Mouse (Mus musculus) heart, postnatal 0 days (tissue): ENCODE data around the gene Fem1b. TPM values are rescaled to one million over a fixed set of nuclear protein-coding genes. Genes with fewer than 3 reads are reported as not detected.
"Not testable (repeated sequence)": the region's sequence is repeated elsewhere in the genome, so short reads cannot be mapped to it uniquely, and the experiment has no call there.

Experiments used
- ATAC-seq: fragments of 200-750 bp; cut with Nextera tagmentation; 2 replicates; pipeline ENCODE4 v1.8.0; 2017; ENCODE audit warnings: low read depth, moderate number of reproducible peaks, moderate library complexity; ENCODE audit not compliant: insufficient read depth
- DNase-seq: peaks from one replicate; pipeline ENCODE4 v3.0.0-alpha.2; 2016; ENCODE audit warnings: low spot score
- H3K27ac ChIP-seq: fragments of 300-500 bp; sonication (generic); 2 replicates; pipeline ENCODE4 v1.5.1; 2014; ENCODE audit warnings: low read depth, mild to moderate bottlenecking
- H3K27me3 ChIP-seq: fragments of 300-500 bp; sonication (generic); 2 replicates; pipeline ENCODE4 v1.6.1; 2014; ENCODE audit warnings: low read length, mixed read lengths; ENCODE audit not compliant: control insufficient read depth, insufficient read depth
- H3K36me3 ChIP-seq: fragments of 300-500 bp; sonication (generic); replicated peaks from 2 replicates; pipeline ENCODE4 v1.6.1; 2014; ENCODE audit warnings: low read length, mixed read lengths; ENCODE audit not compliant: control insufficient read depth, insufficient read depth
- H3K4me1 ChIP-seq: fragments of 300-500 bp; sonication (generic); 2 replicates; pipeline ENCODE4 v1.6.1; 2014; ENCODE audit warnings: antibody characterized with exemption; ENCODE audit not compliant: control insufficient read depth, insufficient read depth
- H3K4me2 ChIP-seq: fragments of 300-500 bp; sonication (generic); 2 replicates; pipeline ENCODE4 v1.6.1; 2014; ENCODE audit warnings: low read depth, mild to moderate bottlenecking, low read length, moderate library complexity
- H3K4me3 ChIP-seq: fragments of 300-500 bp; sonication (generic); 2 replicates; pipeline ENCODE4 v1.5.1; 2014; ENCODE audit warnings: low read depth, low read length
- H3K9ac ChIP-seq: fragments of 300-500 bp; sonication (generic); replicated peaks from 2 replicates; pipeline ENCODE4 v1.6.1; 2014; ENCODE audit warnings: low read depth, low read length, mixed read lengths
- H3K9me3 ChIP-seq: fragments of 300-500 bp; sonication (generic); replicated peaks from 2 replicates; pipeline ENCODE4 v1.6.1; 2016; ENCODE audit warnings: low read length; ENCODE audit not compliant: control insufficient read depth
- CTCF ChIP-seq: IDR thresholded peaks from 2 replicates; pipeline ENCODE4 v1.5.1; 2016; ENCODE audit warnings: antibody characterized with exemption, control low read depth, low read depth
- EP300 ChIP-seq: IDR thresholded peaks from 2 replicates; pipeline ENCODE4 v1.6.1; 2016; ENCODE audit warnings: antibody characterized with exemption, low read depth
- WGBS: fragments of 180-500 bp; shearing (Covaris S2); extraction: QIAGEN DNeasy Blood & Tissue Kit; methylation state at CpG from one replicate; pipeline ENCODE4 v1.1.7; 2014; 5-methylcytosine and 5-hydroxymethylcytosine counted together
- polyA plus RNA-seq: library from polyadenylated mRNA; unstranded; fragments of >200 nt; fragmentation: Nextera tagmentation; extraction: Ambion mirVana; gene quantifications from 2 replicates; pipeline ENCODE4 v1.2.1, GENCODE M21; 2015
- total RNA-seq: library from RNA; depleted of rRNA; stranded (reverse); fragments of >200 nt; gene quantifications from 2 replicates; pipeline ENCODE4 v1.2.3, GENCODE M21; 2014; ENCODE audit warnings: low replicate concordance

Fem1b gene
- total and polyA plus RNA-seq, 2 experiments from 2014 or later = 6.8 to 28.9 TPM

- H3K4me2 ChIP-seq = no peak overlapping the region
- 16% methylated on average over 7 of the region's 7 CpGs for WGBS
- H3K9ac ChIP-seq = no peak overlapping the region
These were observed 14.7 kb upstream of the Fem1b start for GRCm38 (mm10) chr9:62826456-62826855.

DNA sequence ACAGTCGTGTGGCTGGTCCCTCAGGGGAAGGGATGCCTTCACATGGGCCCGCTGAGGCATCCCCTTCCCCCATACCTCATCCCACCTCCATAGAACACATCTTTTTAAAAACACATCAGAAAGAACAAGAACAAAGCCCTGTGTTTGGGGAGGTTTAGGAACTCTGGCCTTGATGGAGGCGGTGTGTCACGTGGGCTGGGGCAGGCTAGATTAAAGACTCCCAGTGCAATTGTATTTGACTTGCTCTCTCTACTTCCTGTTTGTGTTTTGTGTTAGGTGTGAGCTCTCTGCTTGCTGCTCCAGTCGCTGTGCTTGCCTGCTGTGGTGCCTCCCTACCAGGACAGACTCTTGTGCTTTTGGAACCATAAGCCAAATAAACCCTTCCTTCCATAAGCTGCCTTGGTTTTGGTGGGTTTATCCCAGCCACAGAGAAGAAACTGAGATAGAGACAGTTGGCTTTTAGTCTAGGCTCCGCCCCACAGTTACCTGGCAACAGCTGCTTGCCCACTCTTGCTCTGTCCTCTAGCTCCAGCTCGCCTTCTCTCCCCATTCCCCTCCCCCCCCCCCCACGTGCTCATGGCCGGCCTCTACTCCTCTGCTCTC, 14.2 kb upstream of the Fem1b start:
- Histone ChIP-seq H3K9ac (no peak overlapping the region), H3K4me2 (no peak overlapping the region), H3K27ac (no peak overlapping the region)

More at GRCm38 (mm10) chr9:62826456-62826855, 14.7 kb upstream of the Fem1b start:
- no peak for DNase-seq
- no peak for TF ChIP-seq CTCF
- TF ChIP-seq EP300 = no peak
- peaks cover 5% of the 10 kb centered on the region; the same call in 1 of the 2 replicates for H3K4me1 ChIP-seq
- no peaks in the 10 kb centered on the region for H3K9me3 ChIP-seq
- no peak overlapping the region for H3K27ac ChIP-seq
- no peak for ATAC-seq
- no peak overlapping the region for H3K4me3 ChIP-seq
- no peaks in the 10 kb centered on the region for H3K27me3 ChIP-seq
- H3K36me3 ChIP-seq = no peaks in the 10 kb centered on the region

DNA sequence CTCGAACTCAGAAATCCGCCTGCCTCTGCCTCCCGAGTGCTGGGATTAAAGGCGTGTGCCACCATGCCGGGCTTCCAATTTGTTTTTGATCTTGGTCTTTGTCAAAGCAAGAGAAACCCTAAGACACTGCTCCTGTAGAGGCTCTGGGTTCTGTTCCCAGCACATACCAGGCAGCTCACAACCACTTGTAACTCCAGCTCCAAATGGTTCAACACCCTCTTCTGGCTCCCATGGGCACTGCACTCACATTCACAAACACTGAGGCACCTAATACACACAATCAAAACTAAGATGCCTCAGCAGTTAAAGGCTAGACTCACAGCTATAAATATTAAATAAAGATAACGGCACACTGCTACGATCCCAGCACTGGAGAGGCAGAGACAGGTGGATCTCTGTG, 10.1 kb upstream of the Fem1b start:
- DNase-seq = no peak
- TF ChIP-seq EP300 = no peak
- no peak for TF ChIP-seq CTCF
- Histone ChIP-seq H3K4me3 (no peak overlapping the region), H3K27me3 (no peaks in the 10 kb centered on the region), H3K4me2 (no peak overlapping the region), H3K9me3 (no peaks in the 10 kb centered on the region), H3K4me1 (peaks cover 16% of the 10 kb centered on the region), H3K9ac (no peak overlapping the region), H3K36me3 (no peaks in the 10 kb centered on the region), H3K27ac (no peak overlapping the region)
- WGBS = 96% methylated on average over 7 of the region's 7 CpGs
- no peak for ATAC-seq

More for the DNA sequence above, 14.2 kb upstream of the Fem1b start:
- no peak for TF ChIP-seq CTCF
- TF ChIP-seq EP300 = no peak
- DNase-seq = no peak
- WGBS = 31% methylated on average over 6 of the region's 9 CpGs
- no peaks in the 10 kb centered on the region for H3K9me3 ChIP-seq
- ATAC-seq = no peak
- no peaks in the 10 kb centered on the region for H3K36me3 ChIP-seq
- H3K4me1 ChIP-seq = peaks cover 5% of the 10 kb centered on the region; the same call in 1 of the 2 replicates
- H3K27me3 ChIP-seq = no peaks in the 10 kb centered on the region
- H3K4me3 ChIP-seq = no peak overlapping the region

DNA sequence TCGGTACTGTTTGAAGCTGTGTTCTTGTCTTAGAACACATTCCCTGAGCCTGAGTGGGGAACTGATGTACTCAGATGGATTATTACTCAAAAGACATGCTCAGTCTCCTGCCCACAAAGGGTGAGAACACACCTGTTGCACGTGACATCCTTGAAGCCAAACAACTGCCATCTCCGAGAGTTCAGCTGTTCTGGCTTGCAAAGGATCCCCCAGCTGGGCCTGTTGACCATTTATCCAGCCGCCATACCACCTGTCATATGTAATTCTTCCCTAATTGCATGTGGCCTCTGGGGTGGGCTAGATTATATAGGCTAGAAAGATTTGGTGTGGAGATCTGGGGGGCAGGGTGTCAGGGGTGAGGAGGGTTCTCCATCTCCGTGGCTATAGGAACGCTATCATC, 9.1 kb upstream of the Fem1b start:
- no peak for DNase-seq
- WGBS = 90% methylated on average over 6 of the region's 6 CpGs
- H3K27ac ChIP-seq = no peak overlapping the region
- peaks cover 18% of the 10 kb centered on the region for H3K4me1 ChIP-seq
- no peak overlapping the region for H3K4me3 ChIP-seq
- H3K4me2 ChIP-seq = no peak overlapping the region
- no peak overlapping the region for H3K9ac ChIP-seq
- TF ChIP-seq EP300 (no peak), CTCF (no peak)
- no peak for ATAC-seq
- no peaks in the 10 kb centered on the region for H3K27me3 ChIP-seq
- no peaks in the 10 kb centered on the region for H3K36me3 ChIP-seq
- no peaks in the 10 kb centered on the region for H3K9me3 ChIP-seq

DNA sequence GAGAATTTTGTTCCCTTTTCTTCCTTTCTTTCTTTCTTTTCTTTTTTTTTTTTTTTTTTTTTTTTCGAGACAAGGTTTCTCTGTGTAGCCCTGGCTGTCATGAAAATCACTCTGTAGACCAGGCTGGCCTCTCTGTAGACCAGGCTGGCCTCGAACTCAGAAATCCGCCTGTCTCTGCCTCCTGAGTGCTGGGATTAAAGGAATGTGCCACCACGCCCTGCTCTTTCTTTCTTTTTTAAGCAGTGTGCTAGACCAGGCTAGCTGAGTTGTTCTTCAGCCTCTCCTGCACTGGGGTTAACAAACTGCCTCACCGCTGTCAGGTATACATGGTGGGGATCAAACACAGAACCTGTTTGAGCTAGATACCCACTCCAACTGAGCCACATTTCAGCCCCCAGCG, 8.2 kb upstream of the Fem1b start:
- H3K9ac ChIP-seq, H3K27me3 ChIP-seq: not testable (repeated sequence)
- WGBS = 88% methylated on average over 6 of the region's 6 CpGs

GRCm38 (mm10) chr9:62819494-62819893, 7.8 kb upstream of the Fem1b start:
- H3K27me3 ChIP-seq = no peaks in the 10 kb centered on the region
- H3K27ac ChIP-seq = no peak overlapping the region
- ATAC-seq = no peak
- H3K9ac ChIP-seq = no peak overlapping the region
- WGBS = 46% methylated on average over 3 of the region's 3 CpGs
- H3K9me3 ChIP-seq = no peaks in the 10 kb centered on the region
- H3K4me2 ChIP-seq = no peak overlapping the region
- TF ChIP-seq CTCF (no peak), EP300 (no peak)
- peaks cover 18% of the 10 kb centered on the region for H3K4me1 ChIP-seq
- H3K4me3 ChIP-seq = no peak overlapping the region
- no peak for DNase-seq
- no peaks in the 10 kb centered on the region for H3K36me3 ChIP-seq

More for the DNA sequence above, 8.2 kb upstream of the Fem1b start:
- not testable (repeated sequence) for H3K4me3 ChIP-seq, DNase-seq, ATAC-seq, H3K9me3 ChIP-seq, H3K36me3 ChIP-seq, H3K27ac ChIP-seq, H3K4me2 ChIP-seq
- H3K4me1 ChIP-seq = peaks cover 18% of the 10 kb centered on the region
